Mouse (Mus musculus) olfactory bulb, adult 2 months (tissue): ENCODE data around the gene Vmac.
A peak's percentile ranks its signal among the peaks of the same experiment; 100 is the strongest.

Experiments used
- CTCF ChIP-seq: fragments of 200-500 bp; IDR thresholded peaks from 2 replicates; pipeline ENCODE4 v1.5.1; 2012; ENCODE audit warnings: low read depth, mild to moderate bottlenecking, low read length, moderate library complexity; ENCODE audit not compliant: insufficient read depth
- POLR2A ChIP-seq: fragments of 200-500 bp; IDR thresholded peaks from 2 replicates; pipeline ENCODE4 v1.6.1; 2012; ENCODE audit warnings: mild to moderate bottlenecking, low read depth, low read length, moderate library complexity; ENCODE audit not compliant: insufficient read depth

DNA sequence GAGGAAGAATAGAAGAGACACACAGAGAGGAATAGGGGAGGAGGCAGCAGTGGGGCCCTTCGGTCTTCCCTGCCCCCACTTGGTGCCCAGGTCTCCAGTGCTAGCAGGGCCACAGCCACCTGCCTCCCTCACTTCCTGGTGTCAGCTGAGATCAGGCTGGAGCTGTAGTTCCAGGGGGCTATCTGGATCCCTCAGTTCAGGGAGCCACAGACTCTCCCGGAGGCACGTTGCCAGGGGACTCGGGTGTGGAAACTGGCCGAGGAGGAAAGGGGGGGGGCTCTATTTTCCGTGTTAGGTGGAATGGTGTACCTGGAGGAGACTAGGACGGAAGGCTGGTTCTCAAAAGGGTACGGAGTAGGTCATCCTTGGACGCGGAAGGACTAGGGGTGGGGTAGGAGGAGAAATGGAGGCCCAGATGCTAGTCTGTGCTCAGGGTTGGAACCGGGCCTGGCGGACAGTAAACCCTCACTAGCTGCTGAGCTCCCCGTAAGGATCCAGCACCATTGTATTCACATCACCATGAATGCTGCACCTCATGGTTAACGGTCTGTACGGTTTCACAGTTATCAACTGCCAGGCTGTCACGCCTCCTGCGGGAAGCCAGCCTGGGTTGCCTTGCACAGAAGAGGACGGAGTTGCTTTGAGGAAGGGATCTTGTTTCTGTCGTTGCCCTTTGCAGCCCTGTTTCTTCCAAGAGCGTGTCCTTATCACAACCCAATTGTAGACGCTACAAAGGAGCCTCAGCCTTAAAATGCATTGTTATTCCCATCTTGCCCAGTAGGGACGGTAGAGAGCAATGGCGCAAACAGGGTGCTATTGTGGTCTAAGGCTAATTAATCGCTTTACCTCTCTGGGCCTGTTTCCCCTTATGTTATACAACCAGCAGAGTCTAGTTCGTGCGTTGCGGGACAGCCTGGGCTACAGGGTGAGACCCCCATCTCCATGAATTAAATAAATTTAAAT, 45.2 kb upstream of the Vmac start:
- TF ChIP-seq CTCF (peak; percentile 48), POLR2A (no peak)
